Mouse (Mus musculus) thymus, postnatal 36 days (tissue): Measurements from ENCODE around the gene Fbxl8.
"Not testable (repeated sequence)": the region's sequence is repeated elsewhere in the genome, so short reads cannot be mapped to it uniquely, and the experiment has no call there.

Experiments used
- DNase-seq, 2 experiments: peaks; one replicate each; pipeline ENCODE4 v3.0.0; 2022; ENCODE audit warnings: mixed read lengths in 2 of 2

The Fbxl8 gene

GRCm38 (mm10) chr8:105264024-105264982 is at the start of gene Fbxl8, which contains the start of gene Tradd:
Gene Fbxl8 (plus strand): TSS chr8:105264648.
Gene Tradd (minus strand): TSS chr8:105264609.
- DNase-seq = peak; percentile 77 to 83

DNA sequence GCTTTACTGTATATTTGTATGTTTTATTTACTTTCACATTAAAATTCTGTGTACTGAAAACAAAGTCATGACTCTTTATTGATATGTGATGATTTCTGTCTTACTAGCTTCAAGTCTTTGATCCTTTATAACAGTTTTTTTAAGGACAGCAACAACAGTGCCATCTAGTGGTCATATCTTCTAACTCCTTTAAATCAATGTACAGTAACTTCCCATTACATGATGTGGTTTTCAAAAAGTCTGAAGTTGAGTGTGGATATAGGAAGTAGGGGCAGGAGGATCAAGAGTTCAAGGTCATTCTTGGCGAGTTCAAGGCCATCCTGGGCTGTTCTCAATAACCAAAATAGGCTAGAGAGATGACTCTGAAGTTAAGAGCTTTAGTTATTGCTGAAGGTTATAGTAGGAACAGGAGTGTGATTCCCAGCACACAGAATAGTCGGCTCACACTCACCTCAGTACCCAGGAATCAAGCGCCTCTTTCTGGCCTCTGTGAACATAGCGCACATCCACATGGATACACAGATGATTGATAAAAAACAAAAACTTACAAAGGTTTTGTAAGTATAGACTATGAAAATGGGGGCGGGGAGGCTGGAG is 46.4 kb upstream of the Fbxl8 start:
- no peak for DNase-seq

DNA sequence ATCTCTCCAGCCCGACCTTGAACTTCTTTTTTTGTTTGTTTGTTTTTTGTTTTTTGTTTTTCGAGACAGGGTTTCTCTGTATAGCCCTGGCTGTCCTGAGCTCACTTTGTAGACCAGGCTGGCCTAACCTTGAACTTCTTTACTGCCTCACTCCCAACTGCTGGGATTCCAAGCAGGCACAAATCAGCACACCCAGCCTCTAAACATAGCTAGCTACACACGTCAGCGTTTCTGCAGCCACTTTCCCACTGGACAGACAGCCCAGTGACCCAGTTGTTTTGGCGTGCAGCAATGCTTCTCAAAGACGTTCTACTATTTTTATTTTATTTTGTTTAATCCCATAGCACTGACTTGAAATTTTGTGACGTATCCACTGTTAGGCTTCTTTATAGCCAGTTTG is 40.6 kb upstream of the Fbxl8 start:
- DNase-seq = no peak

DNA sequence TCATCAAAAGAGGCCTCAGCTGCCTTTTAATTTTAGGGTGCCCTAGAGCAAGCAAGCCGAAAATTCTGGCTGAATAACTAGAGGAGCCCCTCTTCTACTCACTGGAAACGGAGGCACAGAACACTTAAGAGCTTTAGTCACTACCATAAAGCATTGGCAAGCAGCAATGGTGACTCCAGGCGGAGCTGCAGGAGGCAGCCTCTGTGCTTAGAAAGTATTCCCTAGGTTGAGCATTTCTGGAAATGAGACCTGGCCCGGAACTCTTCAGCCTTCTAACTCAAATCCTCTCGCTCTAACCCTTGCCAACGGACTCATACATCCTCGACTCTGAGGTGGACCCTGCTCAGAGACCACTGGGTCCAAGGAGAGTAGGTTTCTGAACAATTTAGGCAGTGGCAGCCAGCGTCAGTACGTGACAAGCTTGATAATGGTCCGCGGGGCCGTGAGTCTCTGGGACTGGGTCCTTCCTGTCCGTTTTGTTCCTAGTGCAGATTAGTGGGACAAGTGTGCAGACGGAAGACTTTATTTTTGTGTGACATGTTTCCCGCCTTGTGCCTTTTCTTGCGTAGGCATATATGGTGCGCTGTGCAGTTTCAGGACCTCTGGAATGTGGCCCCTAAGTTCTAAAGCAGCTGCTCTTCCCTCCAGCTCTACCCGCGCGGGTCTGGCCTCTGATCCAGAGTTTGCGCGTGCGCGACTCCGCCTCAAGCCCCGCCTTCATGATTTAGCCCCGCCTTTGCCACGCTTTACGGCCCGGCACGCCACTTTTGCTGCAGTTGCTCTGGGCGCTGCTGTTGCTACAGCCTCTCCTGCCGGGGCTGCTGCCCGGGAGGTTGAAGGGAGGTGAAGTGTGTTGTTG is 39.8 kb upstream of the Fbxl8 start, which contains the start of gene D230025D16Rik:
Gene D230025D16Rik, plus strand, starts transcription at position 733 of the 859 bp plus-strand sequence.
- peak; percentile 94 to 97 for DNase-seq

DNA sequence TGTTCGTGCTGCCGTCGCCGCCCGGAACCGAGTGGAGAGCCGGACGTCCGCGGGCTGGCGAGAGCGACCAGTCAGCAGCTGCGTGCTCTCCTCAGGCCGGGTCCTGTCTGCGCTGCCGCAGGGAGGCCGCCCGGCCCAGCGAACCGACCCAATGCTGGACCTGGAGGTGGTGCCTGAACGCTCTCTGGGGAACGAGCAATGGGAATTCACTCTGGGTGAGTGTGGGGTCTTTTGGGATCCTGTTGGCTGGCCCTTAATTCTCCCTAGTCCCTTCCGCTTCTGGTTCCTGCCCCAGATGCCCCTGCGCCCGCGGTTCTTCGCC is 39.2 kb upstream of the Fbxl8 start:
- no peak for DNase-seq

DNA sequence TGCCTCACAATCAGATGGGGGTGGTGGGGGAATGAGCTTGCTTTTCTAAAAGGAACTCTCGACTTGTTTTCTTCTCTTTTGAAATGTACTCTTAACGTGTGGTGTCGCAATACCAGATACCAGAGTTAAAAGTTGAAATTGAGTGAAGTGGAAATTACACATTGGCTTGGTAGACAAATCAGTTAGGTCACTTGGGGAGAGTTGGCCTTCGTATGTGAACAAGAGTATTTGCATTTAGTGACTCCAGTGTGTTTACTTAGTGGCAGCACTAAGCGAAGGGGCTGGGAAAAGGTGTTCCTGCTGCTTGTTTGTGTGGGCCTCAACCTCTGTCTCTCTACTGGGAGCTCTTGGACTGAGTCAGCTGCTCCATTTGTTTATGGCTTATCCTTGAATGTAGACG is 38.5 kb upstream of the Fbxl8 start:
- DNase-seq = no peak

- no peak for DNase-seq
These were observed 32.7 kb upstream of the Fbxl8 start for GRCm38 (mm10) chr8:105231503-105232320.

DNA sequence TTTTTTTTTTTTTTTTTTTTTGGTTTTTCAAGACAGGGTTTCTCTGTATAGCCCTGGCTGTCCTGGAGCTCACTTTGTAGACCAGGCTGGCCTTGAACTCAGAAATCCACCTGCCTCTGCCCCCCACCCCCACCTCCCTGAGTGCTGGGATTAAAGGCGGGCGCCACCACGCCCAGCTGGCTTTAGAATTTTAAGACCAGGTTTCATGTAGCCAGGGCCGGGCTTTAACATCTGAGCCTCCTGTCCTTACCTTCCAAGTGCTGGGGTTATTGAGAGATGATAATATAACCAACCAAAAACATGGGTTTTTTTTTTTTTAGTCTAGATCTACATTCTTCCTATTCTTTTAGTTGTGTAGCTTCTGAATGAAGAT is 32.1 kb upstream of the Fbxl8 start:
- not testable (repeated sequence) for DNase-seq

GRCm38 (mm10) chr8:105233126-105233935 is 31.1 kb upstream of the Fbxl8 start:
- DNase-seq = no peak

- no peak for DNase-seq
These were observed 29.2 kb upstream of the Fbxl8 start for GRCm38 (mm10) chr8:105235206-105235605.

DNA sequence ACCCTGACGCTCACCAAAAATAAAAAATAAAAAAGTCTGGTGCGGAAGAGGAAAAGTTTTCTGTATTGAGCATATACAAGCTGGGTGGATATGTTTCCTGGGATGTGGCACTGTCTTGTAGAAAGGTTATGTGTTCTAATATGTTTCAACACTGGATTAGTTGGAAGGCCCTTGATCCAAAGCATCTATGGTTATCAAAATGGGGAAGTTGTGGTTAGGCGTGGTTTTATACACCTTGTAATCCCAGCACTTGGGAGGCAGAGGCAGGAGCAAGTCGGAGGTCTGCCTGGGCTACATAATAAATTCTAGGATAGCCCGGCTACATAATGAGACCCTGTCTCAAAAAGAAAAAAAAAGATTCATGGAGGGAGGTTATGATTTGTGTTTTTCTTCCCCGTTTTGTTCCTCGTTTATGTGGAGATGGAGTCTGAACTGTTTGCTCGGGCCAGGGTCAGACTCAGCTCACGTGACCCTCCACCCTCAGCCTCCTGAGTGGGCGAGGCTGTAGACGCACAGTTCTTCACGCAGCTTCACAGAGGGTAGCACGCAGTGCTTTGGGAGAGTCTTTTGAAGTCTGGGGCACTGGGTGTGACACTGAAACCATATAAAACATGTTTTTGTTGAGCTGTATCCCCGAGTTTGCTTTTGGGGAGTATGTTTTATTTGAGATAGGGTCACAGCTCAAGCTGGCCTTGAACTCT is 26.9 kb upstream of the Fbxl8 start:
- DNase-seq = no peak

GRCm38 (mm10) chr8:105241016-105241415 is 23.4 kb upstream of the Fbxl8 start:
- DNase-seq = no peak

DNA sequence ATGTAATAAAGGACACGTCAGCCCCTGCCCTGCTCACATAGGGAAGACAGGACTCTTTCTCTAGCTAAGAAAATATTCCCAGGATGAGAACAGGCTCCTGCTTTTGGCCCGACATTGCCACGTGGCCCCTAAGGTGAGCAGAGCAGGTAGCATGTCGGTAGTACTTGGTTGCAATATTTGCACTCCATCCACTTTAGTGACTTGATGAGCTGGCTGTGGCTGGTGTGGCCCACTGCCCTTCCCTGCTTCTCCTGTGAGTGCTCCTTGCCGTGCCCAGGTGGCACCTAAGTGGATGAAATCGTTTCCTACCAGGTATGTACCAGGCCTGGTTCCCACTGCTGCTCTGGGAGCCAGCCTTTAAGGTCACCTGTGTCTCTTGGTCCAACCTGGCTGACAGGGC is 12.5 kb upstream of the Fbxl8 start:
- no peak for DNase-seq

DNA sequence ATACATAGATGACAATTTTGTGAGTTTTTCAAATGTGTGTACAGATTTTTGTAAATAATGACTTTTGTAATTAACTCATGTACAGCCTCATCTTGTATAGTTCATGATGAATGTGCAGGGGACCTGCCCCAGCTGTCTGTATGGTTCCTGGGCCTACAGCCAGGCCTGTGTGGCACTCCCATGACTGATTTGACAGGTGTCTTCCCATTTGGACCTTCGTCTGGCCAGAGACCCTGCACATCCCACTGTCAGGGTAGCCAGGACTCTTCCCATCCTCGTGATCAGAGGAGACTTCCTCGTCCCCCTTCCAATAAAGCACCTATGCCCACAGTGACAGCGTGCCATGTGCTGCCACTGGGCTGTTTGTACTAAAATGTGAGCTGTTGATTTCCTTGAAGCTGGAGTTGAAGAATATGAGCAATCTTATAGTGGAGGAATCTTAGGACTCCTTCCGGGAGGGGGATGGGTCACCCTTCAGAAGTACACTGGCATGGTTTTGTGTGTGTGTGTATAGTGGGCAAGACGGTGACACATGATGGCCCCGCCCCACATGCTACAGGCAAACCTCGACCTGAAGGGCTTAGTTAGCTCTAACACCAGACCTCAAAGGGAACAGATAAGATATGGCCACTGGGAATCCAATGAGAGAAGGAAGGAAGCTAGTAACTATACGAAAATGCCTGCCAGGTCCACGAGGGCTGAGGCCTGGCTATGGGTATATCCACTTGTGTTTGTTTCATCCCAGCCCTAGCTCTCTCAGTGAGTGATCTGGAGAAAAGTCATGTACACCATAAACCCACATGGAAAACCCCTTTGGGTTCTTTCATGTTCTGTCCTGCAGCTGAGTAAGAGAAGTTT is 11.5 kb upstream of the Fbxl8 start:
- DNase-seq = no peak

DNA sequence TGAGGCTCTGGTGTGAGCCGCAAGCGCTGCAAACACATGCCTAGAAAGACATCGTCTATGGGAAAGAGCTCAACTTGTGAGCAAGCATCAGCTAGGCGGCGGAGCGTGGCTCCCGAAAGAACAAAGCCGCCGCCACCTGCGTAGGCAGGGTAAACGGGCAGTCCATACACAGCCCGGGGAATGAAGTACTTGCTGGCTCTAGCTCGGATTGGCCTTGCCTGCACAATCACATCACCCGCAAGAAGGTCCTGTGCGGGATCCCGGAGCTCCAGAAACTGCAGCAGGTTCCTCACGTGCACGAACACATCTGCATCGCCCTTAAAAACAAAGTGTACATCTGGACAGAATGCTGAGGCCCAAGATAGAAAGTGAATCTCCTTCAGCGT is 10.7 kb upstream of the Fbxl8 start:
- DNase-seq = peak in 1 of 2 experiments; percentile 33

DNA sequence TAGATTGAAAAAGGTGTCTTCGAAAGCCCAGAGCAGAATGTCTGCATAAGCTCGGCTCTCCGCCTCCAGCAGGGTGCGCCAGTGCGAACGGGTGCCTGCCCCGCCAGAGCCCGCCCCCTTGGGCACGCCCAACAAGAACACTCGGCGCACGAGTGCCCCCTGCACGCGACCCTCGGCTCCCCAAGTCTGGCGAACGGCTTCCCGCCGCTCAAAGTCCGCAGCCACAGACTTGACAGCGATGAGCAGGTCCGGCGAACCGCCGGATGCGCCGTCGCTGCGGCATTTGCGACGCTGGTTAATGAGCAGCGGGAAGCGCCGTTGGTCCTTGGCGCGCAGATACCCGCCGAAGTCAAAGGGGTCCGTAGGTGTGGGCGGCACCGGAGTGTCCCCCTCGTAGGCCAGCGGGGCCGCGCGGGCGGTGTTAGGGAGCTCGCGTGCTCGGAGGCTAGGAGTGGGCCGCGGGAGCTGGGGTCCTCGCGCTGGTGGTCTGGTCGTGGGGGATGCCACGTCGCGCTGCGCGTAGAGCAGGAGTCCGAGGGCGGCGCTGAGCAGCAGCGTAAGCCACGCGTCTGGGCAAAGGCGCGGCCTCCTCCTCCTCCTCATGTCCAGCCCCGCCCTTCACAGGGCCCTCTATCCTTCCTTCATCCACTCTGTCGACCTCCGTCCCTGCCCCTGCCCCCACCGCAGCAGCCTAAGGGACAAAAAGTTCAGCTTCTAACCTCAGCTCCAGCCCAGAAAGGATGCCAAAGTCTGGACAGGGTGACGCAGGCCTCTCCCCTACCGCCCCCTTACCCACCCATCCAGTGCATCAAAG is 10.1 kb upstream of the Fbxl8 start:
- DNase-seq = peak; percentile 94 to 97

DNA sequence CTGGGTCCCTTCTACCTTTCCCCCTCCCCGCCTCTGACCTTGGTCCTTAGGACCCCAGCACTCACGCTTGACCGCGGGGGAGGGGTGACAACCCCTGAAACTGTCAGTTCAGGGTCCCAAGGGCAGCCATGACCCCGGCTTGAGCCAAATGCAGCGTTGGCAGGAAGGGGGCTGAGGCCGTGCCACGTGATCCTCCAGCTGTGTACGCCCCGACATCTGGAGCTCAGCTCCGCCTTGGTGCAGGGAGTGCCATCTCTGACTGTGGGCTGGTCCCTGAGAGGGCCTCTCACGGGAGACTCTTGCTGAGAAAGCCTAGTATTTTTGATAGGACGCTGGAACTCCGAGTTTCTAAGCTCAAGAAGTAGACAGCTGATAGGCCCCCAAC is 9.5 kb upstream of the Fbxl8 start, which contains the start of gene B3gnt9:
Gene B3gnt9, minus strand, starts transcription at position 188 of the 385 bp plus-strand sequence.
- peak; percentile 70 to 80 for DNase-seq

- no peak for DNase-seq
These were observed 6.9 kb upstream of the Fbxl8 start for GRCm38 (mm10) chr8:105257318-105258114.
